Mouse (Mus musculus): Measurements from ENCODE around the gene Smc3.

The Smc3 gene

GRCm38 (mm10) chr19:53657437-53657836 lies 57.2 kb downstream of the Smc3 start:
- DNase-seq: no peak

GRCm38 (mm10) chr19:53660722-53661420 lies 60.7 kb downstream of the Smc3 start:
- no peak for DNase-seq

GRCm38 (mm10) chr19:53661938-53662722 lies 61.9 kb downstream of the Smc3 start:
- no peak for DNase-seq

- no peak for DNase-seq
Measured at GRCm38 (mm10) chr19:53664831-53665230, 64.6 kb downstream of the Smc3 start.

DNA sequence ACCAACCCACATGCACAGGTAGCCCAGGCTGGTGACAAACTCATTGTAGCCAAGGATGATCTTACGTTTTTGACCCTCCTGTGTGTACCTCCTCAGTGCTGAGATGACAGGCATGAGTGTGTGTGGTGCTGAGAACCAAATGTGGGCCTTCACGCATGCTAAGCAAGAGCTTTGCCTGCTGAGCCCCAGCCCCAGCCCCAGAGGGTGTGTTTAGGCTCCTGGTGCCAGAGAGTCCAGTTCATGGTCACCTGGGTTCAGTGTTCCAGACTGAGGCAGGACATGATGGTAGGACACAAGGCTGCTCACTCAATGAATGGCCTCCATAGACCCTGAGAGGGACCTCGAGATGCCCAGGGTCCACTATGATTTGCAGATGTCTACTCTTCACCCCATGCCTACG lies 65.2 kb downstream of the Smc3 start:
- DNase-seq: no peak

DNA sequence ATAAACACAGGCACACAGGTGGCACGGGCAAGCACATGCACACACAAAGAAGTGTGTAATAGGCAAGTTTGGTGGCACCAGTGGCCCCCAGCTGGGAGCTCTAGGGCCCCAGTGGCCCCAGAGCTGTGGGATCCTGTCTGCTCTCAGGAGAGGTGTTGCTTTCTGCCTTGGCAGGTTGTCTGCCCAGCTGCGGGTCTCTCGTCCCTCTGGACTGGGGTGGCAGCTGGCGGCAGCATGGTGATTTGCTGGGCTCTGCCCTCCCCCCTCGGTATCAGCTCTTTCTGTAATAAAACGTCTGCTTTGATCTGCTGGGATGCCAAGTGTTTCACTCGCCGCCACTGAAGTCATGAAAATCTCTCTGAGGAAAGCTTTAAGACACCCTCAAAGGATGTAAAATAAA lies 66.5 kb downstream of the Smc3 start:
- no peak for DNase-seq

DNA sequence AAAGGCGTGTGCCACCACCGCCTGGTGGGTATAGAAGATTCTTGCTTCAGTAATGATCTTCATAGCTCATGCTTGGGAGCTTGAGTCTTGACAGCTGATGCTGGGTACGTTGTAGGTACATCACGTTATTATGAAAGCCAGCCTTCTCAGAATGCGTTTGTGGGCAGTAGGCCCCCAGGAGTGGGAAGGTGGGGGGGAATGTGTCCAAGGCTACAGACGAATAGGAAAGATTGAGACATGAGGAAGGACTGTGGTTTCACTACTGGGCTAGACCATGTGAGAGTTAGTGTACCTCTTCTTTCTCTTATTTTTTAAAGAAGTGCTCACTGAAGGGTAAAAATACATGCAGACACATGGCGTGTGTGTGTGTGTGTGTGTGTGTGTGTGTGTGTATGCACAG lies 68.6 kb downstream of the Smc3 start:
- DNase-seq: no peak

DNA sequence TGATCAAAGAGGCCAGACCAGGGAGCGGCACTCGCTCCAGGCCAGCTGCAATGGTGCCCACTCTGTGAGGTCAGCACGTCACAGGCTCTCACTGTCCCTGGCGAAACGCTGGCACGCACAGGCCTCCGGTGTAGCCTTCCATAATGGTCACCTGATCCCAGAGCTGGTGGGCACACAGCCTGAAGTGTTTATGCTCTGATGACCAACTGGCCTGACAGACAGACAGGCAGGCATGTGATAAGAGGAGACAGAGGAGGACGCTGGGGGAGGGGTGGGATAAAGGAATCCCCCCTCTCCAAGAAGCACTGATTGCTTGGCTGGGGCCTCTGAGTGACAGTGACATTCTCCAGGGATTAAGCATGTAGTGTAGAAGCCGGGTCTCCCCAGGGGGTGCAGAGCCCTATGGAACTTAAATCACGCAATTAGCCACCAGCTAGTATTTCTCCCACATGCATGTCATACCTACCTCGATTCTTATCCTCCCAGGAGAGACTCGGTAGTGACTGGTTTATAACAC lies 70.5 kb downstream of the Smc3 start:
- no peak for DNase-seq

DNA sequence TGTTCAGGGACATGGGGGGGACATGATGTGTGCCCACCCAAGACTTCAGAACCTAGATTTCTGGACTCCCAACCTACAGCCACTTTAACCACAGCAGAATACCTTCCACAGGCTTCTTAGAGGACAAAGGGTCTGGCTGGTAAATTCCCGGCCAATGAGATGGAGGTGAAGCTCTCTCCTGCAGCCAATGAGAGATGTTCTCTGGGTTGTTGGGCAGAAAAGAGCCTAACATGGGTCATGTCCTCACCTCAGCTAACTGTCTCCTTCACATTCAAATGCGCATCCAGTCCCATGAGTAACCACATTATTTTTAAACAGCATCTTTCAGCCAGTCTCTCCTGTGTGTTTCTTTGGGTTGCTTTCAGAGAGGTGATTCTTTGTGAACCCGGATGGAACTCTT lies 71.2 kb downstream of the Smc3 start:
- DNase-seq: no peak

DNA sequence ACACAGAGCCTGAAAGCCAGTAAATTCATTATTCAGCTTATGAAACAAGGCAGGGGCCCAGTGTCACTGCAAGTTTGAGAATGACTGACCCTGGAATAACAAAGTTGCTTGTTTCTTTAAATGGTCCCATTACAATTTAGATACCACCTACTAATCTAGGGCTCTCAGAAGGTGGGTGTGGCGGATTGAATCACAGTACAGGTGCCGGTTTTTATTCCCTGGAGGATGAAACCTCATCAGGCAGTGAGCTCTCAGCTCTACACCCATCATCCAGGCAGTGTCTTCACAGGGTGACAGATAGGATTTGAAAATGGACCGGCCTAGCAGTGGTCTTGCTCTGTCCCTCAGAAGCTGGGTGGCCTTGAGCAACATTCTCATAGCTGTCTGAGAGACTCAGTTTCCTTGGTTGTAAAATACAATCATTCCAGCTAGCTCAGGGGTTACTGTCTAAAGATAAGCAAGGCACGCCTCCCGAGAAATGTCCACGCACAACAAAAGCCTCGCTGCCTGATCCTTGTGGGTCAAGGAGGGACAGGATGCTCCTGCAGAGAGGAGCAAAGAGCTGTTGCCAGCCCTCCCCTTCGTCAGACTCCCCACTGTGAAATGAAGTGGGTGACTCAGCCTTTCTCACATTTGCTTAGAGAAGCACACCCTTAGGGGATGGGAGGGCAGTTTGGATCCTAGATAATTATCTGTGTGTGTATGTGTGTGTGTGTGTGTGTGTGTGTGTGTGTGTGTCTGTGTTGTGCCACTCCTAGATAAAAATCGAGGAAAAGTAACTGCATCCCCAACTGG lies 74.1 kb downstream of the Smc3 start:
- no peak for DNase-seq

GRCm38 (mm10) chr19:53676228-53676627 lies 76.0 kb downstream of the Smc3 start:
- DNase-seq: no peak

DNA sequence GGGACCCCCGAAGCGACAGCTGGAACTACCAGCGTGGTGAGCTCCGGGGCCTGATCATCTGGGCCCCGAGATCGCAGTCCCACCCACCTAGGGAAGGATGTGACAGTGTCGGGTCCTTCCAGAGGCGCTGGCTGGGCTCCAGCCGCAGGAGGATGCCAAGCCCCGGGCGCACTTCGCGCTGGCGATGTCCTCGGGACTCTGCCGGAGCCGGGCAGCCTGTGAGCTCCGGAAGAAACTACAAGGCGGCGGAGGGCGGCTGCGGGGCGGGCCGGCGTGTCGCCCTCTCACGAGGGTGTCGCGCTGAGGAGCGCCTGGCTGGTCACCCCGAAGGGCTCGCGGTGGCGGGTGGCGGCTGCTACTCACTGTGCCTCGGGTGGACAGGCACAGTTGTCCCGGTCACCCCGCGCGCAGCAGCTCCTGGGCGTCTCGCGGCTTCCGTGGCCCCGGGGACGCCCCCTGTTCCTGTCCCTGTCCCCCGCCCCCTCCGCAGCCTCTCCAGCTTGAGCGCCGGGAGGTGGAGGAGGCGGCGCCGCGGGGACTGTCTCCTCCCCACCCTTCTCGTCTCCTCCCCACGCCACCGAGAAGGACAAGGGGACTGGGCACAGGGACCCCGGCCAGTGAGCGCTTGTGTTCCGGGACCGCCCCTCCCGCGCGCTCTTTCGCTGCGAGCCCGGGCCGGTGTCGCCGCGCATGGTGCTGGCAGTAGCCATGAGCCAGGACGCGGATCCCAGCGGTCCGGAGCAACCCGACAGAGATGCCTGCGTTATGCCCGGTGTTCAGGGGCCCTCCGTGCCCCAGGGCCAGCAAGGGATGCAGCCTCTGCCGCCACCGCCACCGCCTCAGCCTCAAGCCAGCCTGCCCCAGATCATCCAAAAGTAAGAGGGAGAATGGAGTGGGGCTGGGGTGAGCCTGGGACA lies 76.8 kb downstream of the Smc3 start, which contains the start of gene Rbm20:
Gene Rbm20, plus strand, starts transcription at position 589 of the 917 bp plus-strand sequence.
- DNase-seq: no peak

DNA sequence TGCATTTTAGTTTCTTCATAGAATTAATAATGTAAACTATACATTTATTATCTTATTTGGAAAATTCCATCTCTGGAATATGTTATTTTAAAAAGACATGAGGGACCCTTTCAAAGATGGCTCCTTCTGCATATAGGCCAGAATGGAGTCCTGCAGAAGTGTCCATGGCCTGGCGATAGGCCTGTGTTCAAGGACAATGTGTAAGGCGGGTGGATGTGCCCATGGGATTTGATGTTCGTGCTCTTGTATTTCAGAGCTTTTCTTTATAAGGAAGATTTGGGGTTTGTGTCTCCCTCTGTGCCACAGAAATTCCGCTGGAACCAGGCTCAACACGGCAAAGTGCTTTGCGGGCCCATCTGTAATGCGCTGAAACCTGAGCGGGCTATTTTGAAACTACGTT lies 79.0 kb downstream of the Smc3 start:
- no peak for DNase-seq

- DNase-seq: no peak
Measured at GRCm38 (mm10) chr19:53679981-53680380, 79.8 kb downstream of the Smc3 start.

DNA sequence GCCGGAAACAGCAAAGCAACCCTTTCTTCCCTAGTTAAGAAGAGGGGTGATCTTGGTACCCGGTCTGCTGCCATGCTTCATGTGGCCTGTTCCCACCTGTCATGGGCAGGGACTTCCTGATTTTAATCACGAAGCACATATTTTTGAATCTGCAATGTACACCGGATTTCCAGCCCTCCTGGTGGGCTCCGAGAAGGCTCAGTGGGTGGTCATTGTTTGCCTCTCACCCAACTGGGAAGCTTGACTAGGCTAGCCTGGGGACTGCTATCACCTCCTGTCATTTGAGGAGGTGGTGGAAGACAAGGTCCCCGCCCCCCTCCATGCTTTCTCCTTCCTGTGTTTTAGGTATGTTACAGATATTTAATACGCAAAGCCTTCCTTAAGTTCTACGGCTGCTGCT lies 82.2 kb downstream of the Smc3 start:
- no peak for DNase-seq

- no peak for DNase-seq
Measured at GRCm38 (mm10) chr19:53687592-53687991, 87.4 kb downstream of the Smc3 start.

- no peak for DNase-seq
Measured at GRCm38 (mm10) chr19:53690816-53691215, 90.6 kb downstream of the Smc3 start.

DNA sequence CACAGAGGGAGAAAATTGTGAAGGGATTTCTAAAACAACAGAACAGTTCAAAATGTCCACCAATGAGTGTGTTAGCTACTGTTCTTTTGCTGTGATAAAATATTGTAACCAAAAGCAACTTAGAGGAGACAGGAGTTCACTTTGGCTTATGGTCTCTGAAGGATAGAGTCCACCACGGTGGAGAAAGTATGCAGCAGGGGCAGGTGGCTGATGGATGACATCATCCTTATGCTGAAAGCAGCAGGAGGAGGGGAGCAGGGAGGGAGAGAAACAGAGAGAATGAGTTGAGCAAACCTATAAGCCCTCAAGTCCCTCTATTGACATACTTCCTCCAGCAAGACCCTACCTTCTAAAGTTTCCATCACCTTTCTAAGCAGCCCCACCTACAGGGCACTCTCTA lies 93.8 kb downstream of the Smc3 start:
- DNase-seq: no peak

Data from right cerebral cortex, adult 18-20 months (tissue).